Mouse (Mus musculus) adrenal gland, postnatal 36 days (tissue): Measurements from ENCODE around the gene Dok1. TPM values are rescaled to one million over a fixed set of nuclear protein-coding genes. Genes with fewer than 3 reads are reported as not detected.

ENCODE experiments used
- DNase-seq, 2 experiments: peaks; one replicate each; pipeline ENCODE4 v3.0.0; 2021; ENCODE audit warnings: mixed read lengths in 1 of 2
- total RNA-seq, 2 experiments: library from RNA; stranded (reverse); gene quantifications; 2 replicates each; pipeline ENCODE4 v1.2.3; 2021

Gene Dok1
- total RNA-seq, 2 experiments from 2014 or later = 9.9 to 13.8 TPM

DNA sequence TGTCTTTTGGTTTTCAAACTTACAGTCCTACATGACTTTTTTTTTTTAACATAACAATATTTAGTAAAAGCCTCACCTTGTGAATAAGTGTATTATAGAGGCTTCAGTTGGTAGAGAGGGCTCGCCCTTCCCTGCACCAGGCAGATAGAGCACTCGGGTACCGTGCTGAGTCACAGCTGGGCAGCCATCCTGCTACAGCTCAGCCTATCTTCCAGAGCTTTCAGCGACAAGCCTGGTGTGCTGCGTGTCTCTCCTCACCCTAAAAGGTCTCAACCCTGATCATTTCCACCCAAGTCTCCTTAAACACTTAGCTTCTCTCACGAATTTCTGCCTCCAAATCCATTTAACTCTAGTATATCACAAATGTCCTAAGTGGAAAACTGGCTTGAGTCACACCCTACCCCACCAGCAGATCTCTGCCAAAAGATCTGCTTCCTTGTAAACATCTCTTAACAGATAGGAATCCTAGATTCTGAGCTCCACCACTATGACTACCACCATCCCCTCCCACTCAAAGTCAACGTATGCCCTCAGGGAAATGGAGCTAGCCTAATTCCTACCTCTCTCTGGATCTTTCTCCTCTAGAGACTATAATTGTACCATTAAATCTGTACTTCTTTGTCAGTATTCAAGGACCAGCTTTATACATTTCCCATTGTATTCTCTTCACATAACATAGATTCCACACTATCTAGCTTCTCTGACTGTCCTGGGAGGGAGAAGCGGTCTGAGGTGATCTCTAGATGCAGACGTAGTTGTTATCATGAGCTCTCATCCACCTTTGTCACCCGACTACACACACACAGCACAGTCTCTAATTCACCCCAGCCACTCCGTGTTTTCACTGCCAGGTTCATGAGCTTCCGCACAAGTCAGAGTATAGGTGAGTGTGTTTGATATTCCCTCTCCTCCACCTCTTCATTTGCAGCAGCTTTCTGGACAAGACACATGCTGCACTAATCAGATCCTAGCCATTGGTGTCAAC, 18.5 kb downstream of the Dok1 start:
- DNase-seq = peak; percentile 60 to 67

GRCm38 (mm10) chr6:83013444-83013843, 19.8 kb downstream of the Dok1 start:
- DNase-seq = peak; percentile 26 to 42

DNA sequence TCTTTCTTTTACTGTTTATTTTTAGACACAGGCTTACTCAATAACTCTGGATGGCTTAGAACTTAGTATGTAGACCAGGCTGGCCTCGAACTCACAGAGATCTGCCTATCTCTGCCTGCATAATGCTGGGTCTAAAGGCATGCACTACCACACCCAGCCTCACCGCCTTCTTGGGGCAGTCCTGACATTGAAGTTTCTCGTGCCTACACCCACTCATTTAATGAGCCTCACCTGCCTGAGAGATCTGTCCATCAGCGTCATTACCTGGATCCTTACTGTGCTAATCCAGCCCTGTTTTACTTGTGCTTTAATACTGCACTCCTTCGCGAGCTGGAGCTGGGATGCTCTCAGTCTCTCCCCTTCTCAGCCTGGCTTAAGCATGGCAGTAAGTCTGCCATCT, 21.5 kb downstream of the Dok1 start:
- no peak for DNase-seq

GRCm38 (mm10) chr6:83011255-83011654, 22.0 kb downstream of the Dok1 start:
- no peak for DNase-seq

DNA sequence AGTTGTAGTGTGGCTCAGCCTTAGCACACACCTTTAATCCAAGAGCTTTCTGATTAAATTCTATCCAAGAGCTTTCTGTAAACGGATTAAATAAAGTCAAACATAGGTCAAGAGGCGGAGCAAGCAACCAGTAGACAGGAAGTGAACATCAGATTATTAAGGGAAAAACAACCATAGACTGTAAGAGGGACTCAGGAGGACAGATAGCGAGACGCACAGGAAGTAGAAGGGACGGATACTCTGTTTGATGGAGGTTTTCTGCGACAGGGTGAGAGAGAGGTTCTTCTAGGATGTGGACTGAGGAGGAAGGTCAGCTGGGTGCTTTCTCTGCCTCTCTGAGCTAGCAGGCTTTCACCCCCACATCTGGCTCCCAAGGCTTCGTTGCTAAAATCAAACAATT, 23.3 kb downstream of the Dok1 start:
- DNase-seq = no peak

DNA sequence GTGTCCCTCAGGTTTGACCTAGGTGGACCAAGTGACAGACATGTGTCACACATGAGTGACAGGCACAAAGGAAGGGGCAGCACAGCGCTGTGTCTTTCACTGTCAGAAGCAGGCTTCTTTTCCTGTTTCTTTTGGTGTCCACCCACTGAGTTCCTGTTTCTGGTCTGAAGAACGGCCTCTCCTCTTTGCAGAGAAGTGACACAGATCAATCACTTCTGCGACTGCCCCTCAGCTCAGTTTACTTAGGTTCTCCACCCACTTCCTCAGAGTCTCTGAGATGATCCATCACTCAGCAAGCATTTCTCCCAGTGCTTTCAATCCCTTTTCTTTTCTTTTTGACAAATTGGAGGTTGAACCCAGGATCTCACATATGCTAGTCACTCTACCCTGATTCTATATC, 24.6 kb downstream of the Dok1 start:
- no peak for DNase-seq

- no peak for DNase-seq
Measured at GRCm38 (mm10) chr6:83006114-83006513, 27.2 kb downstream of the Dok1 start.

GRCm38 (mm10) chr6:83005444-83006011, 27.7 kb downstream of the Dok1 start:
- no peak for DNase-seq

GRCm38 (mm10) chr6:83004872-83005271, 28.4 kb downstream of the Dok1 start:
- DNase-seq = peak; percentile 22 to 36

DNA sequence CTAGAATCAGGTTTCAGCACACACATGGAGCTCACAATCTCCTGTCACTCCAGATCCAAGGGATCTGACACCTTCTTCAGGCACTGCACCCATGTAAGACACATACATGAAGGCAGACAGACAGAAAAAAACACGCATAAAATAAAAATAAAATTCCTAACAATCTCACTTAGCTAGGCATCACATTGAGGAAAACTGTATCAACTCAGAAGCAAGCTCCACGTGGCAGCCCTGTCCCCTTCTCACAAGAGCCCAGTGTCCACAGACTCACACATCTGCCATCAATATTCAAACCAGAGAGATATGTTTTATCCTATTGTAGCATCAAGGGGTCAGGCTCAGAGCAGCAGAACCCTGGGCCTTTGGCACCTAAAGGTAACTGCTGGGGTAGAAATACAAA, 29.0 kb downstream of the Dok1 start:
- DNase-seq = no peak

DNA sequence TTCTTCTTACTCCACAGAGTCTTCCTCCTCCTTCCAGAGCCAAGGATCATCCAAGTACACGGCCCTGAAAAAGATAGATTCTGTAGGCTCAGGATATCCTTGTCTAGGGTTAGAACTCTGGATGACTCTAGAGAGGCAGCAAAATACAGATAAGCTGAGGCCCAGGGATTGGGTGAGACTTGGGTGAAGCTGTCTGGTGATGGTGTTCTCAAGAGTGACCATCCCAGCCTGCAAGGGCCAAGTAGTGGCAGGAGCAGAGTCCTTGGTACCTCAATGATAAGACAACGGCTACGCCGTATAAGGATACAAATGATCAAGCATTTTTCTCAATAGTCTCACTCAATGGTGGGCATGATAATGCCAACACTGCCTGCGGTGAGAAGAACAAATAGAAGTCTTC, 29.4 kb downstream of the Dok1 start:
- no peak for DNase-seq

DNA sequence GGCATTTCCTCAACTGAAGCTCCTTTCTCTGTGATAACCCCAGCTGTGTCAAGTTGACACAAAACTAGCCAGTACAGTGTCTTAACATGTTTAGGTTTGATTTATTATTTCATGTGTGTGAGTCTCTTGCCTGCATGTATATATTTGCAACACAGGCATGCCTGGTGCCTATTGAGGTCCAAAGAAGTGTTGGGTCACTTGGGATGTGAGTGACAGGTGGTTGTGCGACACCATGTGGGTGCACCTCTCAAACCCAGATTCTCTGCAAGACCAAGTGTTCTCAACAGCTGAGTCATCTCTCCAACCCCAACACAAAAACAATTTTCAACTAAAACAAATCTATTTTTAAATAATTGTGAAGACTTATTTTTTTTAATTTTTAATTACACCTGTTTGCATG, 30.2 kb downstream of the Dok1 start:
- DNase-seq = no peak

DNA sequence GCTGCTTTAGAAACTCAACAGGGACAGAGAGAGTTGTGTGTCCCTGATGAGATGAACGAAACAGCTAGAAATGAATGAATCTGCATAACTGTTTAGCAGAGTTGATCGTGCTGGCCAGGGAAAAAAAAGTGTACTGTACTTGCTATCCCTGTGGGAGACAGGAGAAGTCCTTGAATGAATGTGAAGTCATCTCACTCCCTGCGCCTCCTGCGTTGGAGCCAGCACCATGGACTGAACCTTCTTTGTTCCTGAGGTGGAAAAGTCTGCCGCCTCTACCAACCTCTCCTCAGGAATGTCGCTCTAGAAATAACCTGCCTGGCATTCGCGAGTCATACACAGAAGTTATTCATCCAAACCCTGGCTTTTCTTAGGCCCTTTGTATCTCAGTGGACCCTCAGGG, 33.3 kb downstream of the Dok1 start:
- DNase-seq = peak in 1 of 2 experiments; percentile 37

DNA sequence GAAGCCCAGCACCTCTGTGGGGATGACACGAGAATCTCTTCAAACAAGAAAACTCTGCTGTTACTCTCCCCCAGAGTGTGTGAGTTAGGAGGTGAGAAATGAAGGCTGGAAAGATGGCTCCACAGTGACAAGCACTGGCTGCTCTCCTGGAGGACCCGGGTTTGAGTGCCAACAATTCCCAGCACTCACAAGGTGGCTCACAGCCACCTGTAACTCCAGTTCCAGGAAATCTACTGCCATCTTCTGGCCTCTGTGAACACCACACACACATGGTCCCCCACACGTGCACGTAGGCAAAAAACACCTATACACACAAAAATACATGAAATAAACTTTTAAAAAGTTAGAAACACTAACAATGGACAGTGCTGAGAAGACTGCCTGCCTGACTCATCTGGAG, 34.9 kb downstream of the Dok1 start:
- DNase-seq = no peak

- DNase-seq = peak; percentile 39 to 70
Measured at GRCm38 (mm10) chr6:82997511-82998102, 35.7 kb downstream of the Dok1 start.

- peak; percentile 90 to 91 for DNase-seq
Measured at GRCm38 (mm10) chr6:82996740-82997315, 36.4 kb downstream of the Dok1 start.

- no peak for DNase-seq
Measured at GRCm38 (mm10) chr6:82994372-82994771, 38.9 kb downstream of the Dok1 start.

GRCm38 (mm10) chr6:82993696-82994095, 39.6 kb downstream of the Dok1 start:
- DNase-seq = no peak

GRCm38 (mm10) chr6:82987411-82987971, 45.8 kb downstream of the Dok1 start:
- no peak for DNase-seq
